Mouse (Mus musculus): ENCODE measurements around the gene Kbtbd8.

The Kbtbd8 gene

DNA sequence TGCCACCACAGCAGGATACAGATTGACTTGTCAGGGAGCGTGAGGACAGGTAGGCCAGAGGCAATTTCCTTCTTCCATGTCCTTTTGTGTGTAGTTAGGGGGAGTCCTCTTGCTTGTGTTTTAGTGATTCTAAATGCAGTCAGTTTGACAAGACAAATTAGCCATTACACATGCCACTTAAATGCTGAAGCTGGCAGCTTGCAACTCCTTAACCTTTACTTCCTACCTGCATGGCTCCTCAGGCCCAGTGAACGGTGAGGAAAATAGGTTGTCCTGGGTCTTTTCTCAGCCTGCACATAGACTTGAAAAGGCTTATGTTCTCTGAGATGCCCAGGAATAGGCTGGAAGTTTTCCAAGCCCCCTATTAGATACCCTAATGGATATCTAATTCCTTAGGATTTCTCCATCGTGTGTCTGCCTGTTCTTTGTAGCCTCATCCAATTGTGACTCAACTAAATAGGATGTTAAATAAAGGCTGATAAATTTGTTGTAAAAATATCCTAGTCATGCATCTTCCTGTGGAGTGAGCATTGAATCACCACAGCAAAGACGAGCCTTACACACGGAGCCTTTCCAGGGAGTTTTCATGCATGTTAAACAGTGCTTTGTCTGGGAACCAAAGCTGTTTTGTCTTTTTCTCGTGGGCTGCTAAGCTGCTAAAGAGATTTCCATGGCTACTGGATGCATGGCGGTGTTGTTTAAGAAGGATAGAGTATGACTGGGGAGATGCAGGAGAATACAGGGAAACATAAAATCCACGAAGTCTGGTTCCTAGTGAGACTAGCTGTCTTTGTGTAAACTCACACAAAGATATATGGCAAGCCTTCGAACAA lies 57.5 kb downstream of the Kbtbd8 start:
- DNase-seq (ENCODE audit: low read depth, low spot score): no peak

Measured in retina, postnatal 7 days (tissue).